Mouse (Mus musculus): ENCODE measurements around the gene Gm12258. TPM values are rescaled to one million over a fixed set of nuclear protein-coding genes. Genes with fewer than 3 reads are reported as not detected.

The Gm12258 gene
- total RNA-seq, 2 experiments from 2014 or later = 3.7 to 4.7 TPM

DNA sequence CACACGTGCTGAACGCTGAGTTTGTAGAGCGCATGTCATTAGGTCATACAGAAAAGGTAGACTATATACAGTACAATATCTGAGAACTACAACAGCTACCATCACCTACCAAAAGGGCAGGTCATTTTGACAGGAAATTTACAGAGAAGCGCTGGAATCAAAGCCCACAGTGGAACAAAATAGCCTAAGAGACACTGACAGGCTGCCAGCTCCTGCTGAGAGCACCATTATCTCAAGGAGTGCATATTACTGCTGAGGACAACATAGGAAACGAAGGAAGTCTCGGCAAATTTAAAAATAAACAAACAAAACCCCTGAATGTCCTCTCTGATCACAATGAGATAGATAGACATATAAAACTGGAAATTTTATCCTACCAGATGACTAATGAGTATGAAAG, 50.5 kb downstream of the Gm12258 start:
- no peak for ATAC-seq (ENCODE audit: poor library complexity, severe bottlenecking)

DNA sequence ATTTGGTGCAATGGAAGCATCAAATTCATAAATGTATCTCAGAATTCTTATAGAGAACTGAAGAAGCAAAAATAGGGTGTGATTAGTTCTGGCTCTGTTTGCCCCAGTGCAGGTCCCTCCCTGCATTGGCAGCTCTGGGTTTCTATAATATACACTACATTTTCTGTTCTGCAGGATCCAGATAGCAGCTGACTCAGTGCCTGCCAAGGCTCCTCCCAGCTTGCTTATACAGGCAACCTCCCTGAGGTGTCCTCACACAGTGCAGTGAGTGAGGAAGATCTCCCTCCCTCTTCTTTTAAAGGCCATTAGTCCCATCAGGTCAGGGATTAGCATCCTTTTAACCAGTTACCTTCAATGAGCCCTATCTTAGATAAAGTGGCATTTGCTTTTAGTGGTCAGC, 54.1 kb downstream of the Gm12258 start:
- ATAC-seq (ENCODE audit: poor library complexity, severe bottlenecking) = no peak

DNA sequence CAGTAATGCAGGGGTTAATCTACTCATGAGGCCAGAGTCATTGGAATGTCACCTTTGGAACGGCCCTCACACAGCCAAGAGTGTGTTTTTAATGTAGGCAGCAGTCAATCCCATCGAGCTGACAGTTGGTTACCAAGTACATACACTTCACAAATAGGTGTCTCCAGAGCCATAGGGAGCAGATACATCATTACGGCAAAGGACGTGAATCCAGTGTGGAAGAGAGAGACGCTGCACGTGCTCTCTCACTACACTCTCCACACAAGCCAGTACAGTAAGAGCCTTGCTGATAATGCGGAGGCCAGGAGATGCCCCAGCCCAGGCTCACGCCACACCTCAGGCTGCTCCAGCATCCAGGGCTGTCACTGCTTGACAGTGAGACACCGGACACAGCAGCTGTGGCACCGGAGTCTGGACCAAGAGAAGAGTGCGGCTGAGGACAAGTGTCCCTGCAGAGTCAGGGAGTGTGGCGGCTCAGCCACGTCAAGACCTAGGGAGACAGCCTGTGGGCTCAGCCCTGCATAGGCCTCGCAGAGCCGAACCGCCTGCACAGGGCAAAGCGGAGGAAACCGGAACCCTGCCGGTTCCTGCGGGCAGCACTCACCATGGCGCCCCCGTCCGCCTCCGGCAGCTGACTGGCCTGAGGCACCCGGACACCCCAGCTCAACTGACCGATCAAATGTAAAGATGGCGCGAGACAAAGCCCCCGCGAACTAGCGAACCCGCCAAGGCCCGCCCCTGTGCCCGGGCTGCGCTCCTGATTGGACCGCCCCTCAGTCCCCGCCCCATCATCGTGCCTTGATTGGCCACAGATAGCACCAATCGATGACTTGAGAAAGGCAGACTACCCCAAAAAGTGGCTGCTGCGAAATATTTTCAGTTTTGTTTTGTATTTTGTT, 56.8 kb downstream of the Gm12258 start, which contains the start of gene Zfp39:
Zfp39 (minus strand) TSS at position 715 of the 899 bp plus-strand sequence.
- ATAC-seq (ENCODE audit: poor library complexity, severe bottlenecking) = peak; percentile 95

DNA sequence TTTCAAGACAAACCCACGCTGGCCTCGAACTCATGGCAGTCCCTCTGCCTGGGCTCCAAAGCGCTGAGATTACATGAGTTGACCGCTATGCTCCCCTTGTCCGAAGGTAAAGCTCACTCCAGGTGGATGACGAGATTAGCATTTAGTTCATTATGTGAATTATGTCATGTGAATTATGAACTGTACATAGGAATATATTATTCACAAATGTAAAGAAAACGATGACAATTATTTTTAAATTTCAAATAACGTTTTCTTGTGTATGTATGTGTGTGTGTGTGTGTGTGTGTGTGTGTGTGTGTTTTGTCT, 57.4 kb downstream of the Gm12258 start:
- no peak for ATAC-seq (ENCODE audit: poor library complexity, severe bottlenecking)

DNA sequence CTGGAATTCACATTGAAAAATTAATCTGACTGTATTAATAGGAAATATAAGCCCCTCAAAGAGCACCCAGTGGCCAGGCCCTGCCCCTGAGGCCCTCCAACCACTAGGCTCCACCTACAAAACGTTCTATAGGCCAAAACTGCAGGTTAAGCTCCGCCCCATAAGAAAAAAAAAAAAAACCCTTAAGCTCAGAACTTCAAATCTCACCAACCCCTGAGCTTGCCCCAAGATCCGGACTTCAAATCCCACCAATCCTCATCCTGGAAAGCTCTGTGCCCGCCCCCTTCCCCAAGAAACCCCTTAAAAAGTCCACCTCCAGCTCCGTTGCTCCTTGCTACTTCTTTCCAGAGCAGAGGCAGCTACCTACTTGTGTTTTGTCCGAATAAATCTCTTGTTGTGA, 57.9 kb downstream of the Gm12258 start:
- ATAC-seq (ENCODE audit: poor library complexity, severe bottlenecking) = no peak

Other genes starting within 250 kb of the Gm12258 start
- gene 2210407C18Rik, start 231.1 kb upstream of the Gm12258 start, total RNA-seq (2015) = not detected in 2 replicates
- gene 2210407C18Rik, start 231.1 kb upstream of the Gm12258 start, total RNA-seq (2017) = not detected in 2 replicates
- gene Olfr323, start 216.7 kb upstream of the Gm12258 start, total RNA-seq (2015) = not detected in 2 replicates
- gene Olfr323, start 216.7 kb upstream of the Gm12258 start, total RNA-seq (2017) = not detected in 2 replicates
- 0.11 and 0.27 TPM in 2 replicates for gene Trim58, start 206.7 kb upstream of the Gm12258 start, total RNA-seq (2015)
- gene Trim58, start 206.7 kb upstream of the Gm12258 start, total RNA-seq (2017) = 0.04 TPM in 1 of 2 replicates, not detected in the other
- gene Olfr322, start 188.4 kb upstream of the Gm12258 start, total RNA-seq (2015) = not detected in 2 replicates
- not detected in 2 replicates for gene Olfr322, start 188.4 kb upstream of the Gm12258 start, total RNA-seq (2017)
- gene Olfr320, start 166.1 kb upstream of the Gm12258 start, total RNA-seq (2015) = not detected in 2 replicates
- gene Olfr320, start 166.1 kb upstream of the Gm12258 start, total RNA-seq (2017) = not detected in 2 replicates
- not detected in 2 replicates for gene Olfr319, start 148.0 kb upstream of the Gm12258 start, total RNA-seq (2015)
- not detected in 2 replicates for gene Olfr319, start 148.0 kb upstream of the Gm12258 start, total RNA-seq (2017)
- gene Olfr318, start 123.1 kb upstream of the Gm12258 start, total RNA-seq (2015) = not detected in 2 replicates
- gene Olfr318, start 123.1 kb upstream of the Gm12258 start, total RNA-seq (2017) = not detected in 2 replicates
- not detected in 2 replicates for gene Olfr317, start 107.9 kb upstream of the Gm12258 start, total RNA-seq (2015)
- not detected in 2 replicates for gene Olfr317, start 107.9 kb upstream of the Gm12258 start, total RNA-seq (2017)
- gene Olfr316, start 94.4 kb upstream of the Gm12258 start, total RNA-seq (2015) = not detected in 2 replicates
- gene Olfr316, start 94.4 kb upstream of the Gm12258 start, total RNA-seq (2017) = not detected in 2 replicates
- gene Olfr315, start 74.0 kb upstream of the Gm12258 start, total RNA-seq (2015) = not detected in 2 replicates
- not detected in 2 replicates for gene Olfr315, start 74.0 kb upstream of the Gm12258 start, total RNA-seq (2017)
- gene Olfr314, start 64.2 kb upstream of the Gm12258 start, total RNA-seq (2015) = not detected in 2 replicates
- not detected in 2 replicates for gene Olfr314, start 64.2 kb upstream of the Gm12258 start, total RNA-seq (2017)
- not detected in 2 replicates for gene Fam183b, start 45.2 kb upstream of the Gm12258 start, total RNA-seq (2015)
- gene Fam183b, start 45.2 kb upstream of the Gm12258 start, total RNA-seq (2017) = not detected in 2 replicates
- gene Olfr313, start 32.2 kb upstream of the Gm12258 start, total RNA-seq (2015) = not detected in 2 replicates
- not detected in 2 replicates for gene Olfr313, start 32.2 kb upstream of the Gm12258 start, total RNA-seq (2017)
- not detected in 2 replicates for gene Olfr312, start 17.9 kb upstream of the Gm12258 start, total RNA-seq (2015)
- not detected in 2 replicates for gene Olfr312, start 17.9 kb upstream of the Gm12258 start, total RNA-seq (2017)
- gene Olfr311, start 7.9 kb upstream of the Gm12258 start, total RNA-seq (2015) = not detected in 2 replicates
- gene Olfr311, start 7.9 kb upstream of the Gm12258 start, total RNA-seq (2017) = not detected in 2 replicates
- gene 2810021J22Rik, start 20.1 kb downstream of the Gm12258 start, total RNA-seq (2015) = 1.6 and 3.0 TPM in 2 replicates
- gene 2810021J22Rik, start 20.1 kb downstream of the Gm12258 start, total RNA-seq (2017) = 3.2 and 5.8 TPM in 2 replicates
- 12.5 and 13.3 TPM in 2 replicates for gene Zfp39, start 57.1 kb downstream of the Gm12258 start, total RNA-seq (2015)
- 8.2 and 8.6 TPM in 2 replicates for gene Zfp39, start 57.1 kb downstream of the Gm12258 start, total RNA-seq (2017)
- gene Btnl10, start 70.8 kb downstream of the Gm12258 start, total RNA-seq (2015) = 0.94 and 1.8 TPM in 2 replicates
- 1.2 and 2.8 TPM in 2 replicates for gene Btnl10, start 70.8 kb downstream of the Gm12258 start, total RNA-seq (2017)
- gene Rnf187, start 91.8 kb downstream of the Gm12258 start, total RNA-seq (2015) = 42.6 and 42.9 TPM in 2 replicates
- 49.7 and 61.7 TPM in 2 replicates for gene Rnf187, start 91.8 kb downstream of the Gm12258 start, total RNA-seq (2017)
- gene Hist3h2ba, start 101.8 kb downstream of the Gm12258 start, total RNA-seq (2015) = 4.6 and 6.9 TPM in 2 replicates
- 5.4 and 10.9 TPM in 2 replicates for gene Hist3h2ba, start 101.8 kb downstream of the Gm12258 start, total RNA-seq (2017)
- gene Hist3h2a, start 107.5 kb downstream of the Gm12258 start, total RNA-seq (2015) = 20.6 and 24.9 TPM in 2 replicates
- 267 and 273 TPM in 2 replicates for gene Hist3h2a, start 107.5 kb downstream of the Gm12258 start, total RNA-seq (2017)
- gene Trim17, start 107.5 kb downstream of the Gm12258 start, total RNA-seq (2015) = not detected in 2 replicates
- gene Trim17, start 107.5 kb downstream of the Gm12258 start, total RNA-seq (2017) = 0.07 TPM in 1 of 2 replicates, not detected in the other
- gene Trim11, start 130.9 kb downstream of the Gm12258 start, total RNA-seq (2015) = 22.2 and 26.7 TPM in 2 replicates
- gene Trim11, start 130.9 kb downstream of the Gm12258 start, total RNA-seq (2017) = 30.0 and 33.2 TPM in 2 replicates